Mouse (Mus musculus): Measurements from ENCODE around the gene Dohh. TPM values are rescaled to one million over a fixed set of nuclear protein-coding genes. Genes with fewer than 3 reads are reported as not detected.

Gene Dohh
- total and polyA plus RNA-seq, 3 experiments = 78.2 to 131 (median 81.7) TPM

DNA sequence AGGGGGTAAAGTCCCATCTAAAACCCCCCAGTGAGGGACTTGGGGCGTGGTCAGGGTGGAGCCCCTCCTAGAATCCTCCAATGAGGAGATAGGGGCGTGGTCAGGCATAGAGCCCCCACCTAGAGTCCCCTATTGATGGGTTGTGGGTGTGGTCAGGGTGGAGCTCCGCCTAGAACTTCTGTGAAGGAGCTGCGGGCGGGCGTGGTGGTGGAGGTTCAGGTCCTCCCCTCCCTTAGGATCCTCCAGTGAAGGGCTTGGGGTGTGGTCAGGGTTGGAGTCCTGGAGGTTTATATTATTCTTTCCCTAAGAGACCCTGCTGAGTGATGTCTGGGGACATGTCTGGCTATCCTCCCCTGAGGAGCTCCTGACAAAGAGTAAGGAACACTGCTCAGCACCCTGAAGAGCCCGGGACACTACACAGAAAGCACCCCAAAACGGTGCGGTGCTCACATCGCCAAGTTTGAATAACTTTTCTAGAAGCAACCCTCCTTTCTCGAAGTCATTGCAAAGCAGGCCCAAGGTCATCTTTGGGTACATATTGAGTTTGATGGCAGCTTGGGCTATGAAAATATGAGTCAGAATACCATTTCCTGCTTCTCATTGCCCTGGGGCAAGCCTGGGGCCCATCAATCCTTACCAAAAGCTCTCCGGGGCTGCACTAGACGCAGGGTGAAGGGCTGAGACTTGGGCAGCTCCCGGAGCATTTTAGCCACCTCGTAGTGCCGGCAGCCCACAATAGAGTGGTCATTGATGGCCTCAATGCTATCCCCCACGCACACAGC is 43.5 kb upstream of the Dohh start:
- Histone ChIP-seq H3K4me2 (ENCODE audit: insufficient read depth, low read depth, poor library complexity, severe bottlenecking) (no peak overlapping the region), H3K36me3 (replicated peaks in 1 of 2; ENCODE audit: control insufficient read depth in 1 of 2, insufficient read depth in 1 of 2, low read length in 1 of 2) (peaks cover 0 to 6% of the 10 kb centered on the region in 2 experiments), H3K27me3 (replicated peaks) (peaks cover 27% of the 10 kb centered on the region), H3K9me3 (replicated peaks; ENCODE audit: low read length) (no peaks in the 10 kb centered on the region), H3K27ac (ENCODE audit: insufficient read depth, low read depth) (no peak overlapping the region), H3K4me1 (ENCODE audit: control insufficient read depth in 1 of 2, insufficient read depth in 2 of 2) (peaks cover 0 to 25% of the 10 kb centered on the region in 2 experiments; a peak in 2 of 4 replicates), H3K4me3 (replicated peaks in 1 of 3; ENCODE audit: low read depth in 2 of 3, low read length in 2 of 3, poor library complexity in 1 of 3) (no peak overlapping the region), H3K9ac (ENCODE audit: insufficient read depth, low read depth) (no peak overlapping the region), H3K79me2 (replicated peaks; ENCODE audit: control insufficient read depth, extremely low read depth, insufficient read depth, poor library complexity, severe bottlenecking) (no peaks in the 10 kb centered on the region)
- in situ Hi-C loops (cut with MboI; ENCODE audit: low pct_ligation_motif_present, low pct_unique_long_range_greater_than_20kb, low sequenced_read_pairs) (loop anchor here (5.0 kb wide), 1 partner anchor 48 kb away; the partner anchor contains the start of genes Pip5k1c and Tjp3), dilution Hi-C loops (cut with MboI; ENCODE audit: extremely low pct_ligation_motif_present, extremely low pct_unique_long_range_greater_than_20kb, low sequenced_read_pairs) (no loop called here)
- TF ChIP-seq SMC3 (IDR thresholded peaks at IDR 0.05; ENCODE audit: low read depth, low read length) (no peak), EP300 (IDR thresholded peaks at IDR 0.05; ENCODE audit: low read length) (no peak), CHD1 (IDR thresholded peaks at IDR 0.05; ENCODE audit: low read depth, low read length) (no peak), TCF12 (IDR thresholded peaks at IDR 0.05; ENCODE audit: low read depth, low read length) (no peak), MAX (IDR thresholded peaks at IDR 0.05; ENCODE audit: low read length) (no peak), JUND (conservative IDR thresholded peaks at IDR 0.05; ENCODE audit: low read depth, low read length) (no peak), HCFC1 (IDR thresholded peaks at IDR 0.05; ENCODE audit: low read depth, low read length) (no peak), ZMIZ1 (IDR thresholded peaks at IDR 0.05; ENCODE audit: low read depth, low read length) (no peak), POLR2A (IDR thresholded peaks at IDR 0.05; ENCODE audit: low read depth, low read length) (no peak), BHLHE40 (IDR thresholded peaks at IDR 0.05; ENCODE audit: low read depth, low read length) (no peak), MXI1 (IDR thresholded peaks at IDR 0.05; ENCODE audit: low read depth, low read length) (no peak), TBP (conservative IDR thresholded peaks at IDR 0.05; ENCODE audit: low read depth, low read length) (no peak), NRF1 (IDR thresholded peaks at IDR 0.05; ENCODE audit: low read depth, low read length) (no peak), UBTF (IDR thresholded peaks at IDR 0.05; ENCODE audit: low read depth, low read length) (no peak), MAZ (IDR thresholded peaks at IDR 0.05; ENCODE audit: low read depth, low read length) (no peak), KAT2A (IDR thresholded peaks at IDR 0.05; ENCODE audit: insufficient replicate concordance, low read length) (no peak)
- no peak for DNase-seq (ENCODE audit: extremely low read depth)

DNA sequence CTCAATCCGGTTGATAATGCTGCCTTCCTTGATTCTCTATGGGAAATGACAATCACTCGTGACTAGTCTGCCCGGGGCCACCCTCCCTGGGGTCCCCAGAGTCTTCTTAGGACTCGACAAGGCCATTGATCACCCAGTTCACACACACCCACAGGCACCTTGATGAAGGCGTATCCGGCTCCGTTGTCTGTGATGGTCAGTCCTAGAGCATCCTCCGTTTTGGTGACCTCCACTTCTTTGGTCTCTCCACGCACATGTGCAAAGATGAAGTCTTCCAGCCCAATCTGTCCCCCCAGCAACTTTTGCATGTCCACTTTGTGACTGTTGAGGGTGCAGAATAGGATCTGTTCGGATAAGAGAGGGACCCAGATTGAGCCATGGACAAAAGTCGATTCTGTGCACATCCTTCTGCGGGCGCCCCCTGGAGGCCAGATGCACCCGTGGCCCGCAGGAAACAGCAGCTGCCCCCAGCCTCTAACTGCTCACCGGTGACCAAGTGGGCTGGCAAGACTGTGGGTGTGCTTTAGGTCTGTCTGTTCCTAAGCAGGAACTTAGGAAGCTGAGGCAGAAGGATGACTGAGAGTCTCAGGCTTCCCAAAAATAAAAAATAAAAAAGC is 42.8 kb upstream of the Dohh start:
- dilution Hi-C loops (cut with MboI; ENCODE audit: extremely low pct_ligation_motif_present, extremely low pct_unique_long_range_greater_than_20kb, low sequenced_read_pairs) (no loop called here), in situ Hi-C loops (cut with MboI; ENCODE audit: low pct_ligation_motif_present, low pct_unique_long_range_greater_than_20kb, low sequenced_read_pairs) (loop anchor here (5.0 kb wide), 1 partner anchor 49 kb away; the partner anchor contains the start of genes Pip5k1c and Tjp3)
- peak; percentile 58 for DNase-seq (ENCODE audit: extremely low read depth)
- Histone ChIP-seq H3K4me3 (replicated peaks in 1 of 3; ENCODE audit: low read depth in 2 of 3, low read length in 2 of 3, poor library complexity in 1 of 3) (no peak overlapping the region), H3K36me3 (replicated peaks in 1 of 2; ENCODE audit: control insufficient read depth in 1 of 2, insufficient read depth in 1 of 2, low read length in 1 of 2) (peaks cover 1 to 13% of the 10 kb centered on the region in 2 experiments), H3K9me3 (replicated peaks; ENCODE audit: low read length) (no peaks in the 10 kb centered on the region), H3K4me2 (ENCODE audit: insufficient read depth, low read depth, poor library complexity, severe bottlenecking) (no peak overlapping the region), H3K27me3 (replicated peaks) (peaks cover 27% of the 10 kb centered on the region), H3K27ac (ENCODE audit: insufficient read depth, low read depth) (no peak overlapping the region), H3K79me2 (replicated peaks; ENCODE audit: control insufficient read depth, extremely low read depth, insufficient read depth, poor library complexity, severe bottlenecking) (no peaks in the 10 kb centered on the region), H3K9ac (ENCODE audit: insufficient read depth, low read depth) (no peak overlapping the region), H3K4me1 (ENCODE audit: control insufficient read depth in 1 of 2, insufficient read depth in 2 of 2) (peaks cover 0 to 25% of the 10 kb centered on the region in 2 experiments; a peak in 2 of 4 replicates)
- TF ChIP-seq SIN3A (IDR thresholded peaks at IDR 0.05; ENCODE audit: low read length) = no peak
- peak; percentile 50 to 80 for TF ChIP-seq CTCF (conservative IDR thresholded peaks at IDR 0.05 in 1 of 2, IDR thresholded peaks at IDR 0.05 in 1 of 2; ENCODE audit: low read depth in 2 of 2, low read length in 2 of 2)
- TF ChIP-seq USF2 (conservative IDR thresholded peaks at IDR 0.05; ENCODE audit: low read depth, low read length) = no peak
- peak; percentile 63 for TF ChIP-seq SMC3 (IDR thresholded peaks at IDR 0.05; ENCODE audit: low read depth, low read length)
- TF ChIP-seq RAD21 (IDR thresholded peaks at IDR 0.05; ENCODE audit: low read depth, low read length) = peak; percentile 25
- TF ChIP-seq EP300 (IDR thresholded peaks at IDR 0.05; ENCODE audit: low read length) = no peak

Measured in CH12.LX (cell line).